Mouse (Mus musculus) CH12.LX (cell line): ENCODE measurements around the gene Ankrd36. TPM values are rescaled to one million over a fixed set of nuclear protein-coding genes. Genes with fewer than 3 reads are reported as not detected.

Experiments
- DNase-seq: peaks from one replicate; pipeline ENCODE4 v3.0.0-alpha.2; 2013; ENCODE audit errors: extremely low read depth
- H3K27ac ChIP-seq: 2 replicates; pipeline ENCODE4 v1.5.1; 2012; ENCODE audit warnings: low read depth, mild to moderate bottlenecking, control low read depth, moderate library complexity; ENCODE audit not compliant: insufficient read depth
- H3K27me3 ChIP-seq: replicated peaks from 2 replicates; pipeline ENCODE3; 2012; ENCODE audit warnings: inconsistent platforms
- H3K36me3 ChIP-seq, 2 experiments: replicated peaks in 1 of 2; 2 replicates each; pipeline versions ENCODE3 to v1.6.1; 2012; ENCODE audit warnings: inconsistent platforms in 1 of 2, low read length in 1 of 2, mild to moderate bottlenecking in 1 of 2, mixed read lengths in 1 of 2, moderate library complexity in 1 of 2; ENCODE audit not compliant: control insufficient read depth in 1 of 2, insufficient read depth in 1 of 2
- H3K4me1 ChIP-seq, 2 experiments: 2 replicates each; pipeline ENCODE4 v1.6.1; 2012; ENCODE audit warnings: inconsistent platforms in 1 of 2, moderate library complexity in 1 of 2; ENCODE audit not compliant: insufficient read depth in 2 of 2, control insufficient read depth in 1 of 2
- H3K4me2 ChIP-seq: 2 replicates; pipeline ENCODE4 v1.6.1; 2012; ENCODE audit warnings: low read depth, mild to moderate bottlenecking, control low read depth; ENCODE audit not compliant: poor library complexity, insufficient read depth, severe bottlenecking
- H3K4me3 ChIP-seq, 3 experiments: fragments of 150-350 bp in 1 of 3; sonication (generic) in 1 of 3; replicated peaks in 1 of 3; 2 replicates each; pipeline versions ENCODE3 to v1.5.1; 2011 to 2012; ENCODE audit warnings: low read depth in 2 of 3, low read length in 2 of 3, mild to moderate bottlenecking in 2 of 3, moderate library complexity in 2 of 3, control low read depth in 1 of 3, improper control_type of control experiment in 1 of 3, inconsistent platforms in 1 of 3, mixed read lengths in 1 of 3; ENCODE audit not compliant: poor library complexity in 1 of 3
- H3K79me2 ChIP-seq: replicated peaks from 2 replicates; pipeline ENCODE4 v1.6.1; 2012; ENCODE audit warnings: mild to moderate bottlenecking, moderate library complexity; ENCODE audit not compliant: control insufficient read depth, poor library complexity, insufficient read depth, severe bottlenecking; ENCODE audit errors: extremely low read depth
- H3K9ac ChIP-seq: 2 replicates; pipeline ENCODE4 v1.6.1; 2012; ENCODE audit warnings: low read depth, mild to moderate bottlenecking, control low read depth, moderate library complexity; ENCODE audit not compliant: insufficient read depth
- H3K9me3 ChIP-seq: replicated peaks from 2 replicates; pipeline ENCODE3; 2012; ENCODE audit warnings: low read length, inconsistent platforms, mixed read lengths
- BHLHE40 ChIP-seq: IDR thresholded peaks from 2 replicates; pipeline ENCODE4 v1.6.1; 2011; ENCODE audit warnings: mild to moderate bottlenecking, low read depth, low read length, improper control_type of control experiment
- CHD1 ChIP-seq: IDR thresholded peaks from 2 replicates; pipeline ENCODE4 v1.6.1; 2012; ENCODE audit warnings: low read depth, low read length, improper control_type of control experiment, inconsistent platforms
- CTCF ChIP-seq, 2 experiments: IDR thresholded peaks in 1 of 2; conservative IDR thresholded peaks in 1 of 2; 2 replicates each; pipeline ENCODE4 v1.5.1; 2011 to 2012; ENCODE audit warnings: low read depth in 2 of 2, low read length in 2 of 2, improper control_type of control experiment in 1 of 2, inconsistent platforms in 1 of 2, mild to moderate bottlenecking in 1 of 2, moderate library complexity in 1 of 2
- ETS1 ChIP-seq: conservative IDR thresholded peaks from 2 replicates; pipeline ENCODE4 v1.6.1; 2012; ENCODE audit warnings: low read depth, mild to moderate bottlenecking, inconsistent platforms, low read length, improper control_type of control experiment, moderate library complexity
- HCFC1 ChIP-seq: IDR thresholded peaks from 2 replicates; pipeline ENCODE4 v1.6.1; 2012; ENCODE audit warnings: low read depth, mild to moderate bottlenecking, inconsistent platforms, low read length, improper control_type of control experiment
- IRF4 ChIP-seq: IDR thresholded peaks from 2 replicates; pipeline ENCODE4 v1.6.1; 2014; ENCODE audit warnings: low read depth, mild to moderate bottlenecking, inconsistent platforms, low read length, improper control_type of control experiment
- JUND ChIP-seq: conservative IDR thresholded peaks from 2 replicates; pipeline ENCODE4 v1.6.1; 2011; ENCODE audit warnings: low read depth, low read length, improper control_type of control experiment
- KAT2A ChIP-seq: IDR thresholded peaks from 2 replicates; pipeline ENCODE4 v1.6.1; 2012; ENCODE audit warnings: low read length, improper control_type of control experiment, inconsistent platforms; ENCODE audit not compliant: insufficient replicate concordance
- MAFK ChIP-seq: IDR thresholded peaks from 2 replicates; pipeline ENCODE4 v1.6.1; 2011; ENCODE audit warnings: low read length, improper control_type of control experiment; ENCODE audit not compliant: insufficient replicate concordance
- MAX ChIP-seq: IDR thresholded peaks from 2 replicates; pipeline ENCODE4 v1.6.1; 2011; ENCODE audit warnings: low read length, improper control_type of control experiment
- MEF2A ChIP-seq: IDR thresholded peaks from 2 replicates; pipeline ENCODE4 v1.6.1; 2014; ENCODE audit warnings: low read depth, mild to moderate bottlenecking, inconsistent platforms, low read length, improper control_type of control experiment, borderline replicate concordance
- MXI1 ChIP-seq: IDR thresholded peaks from 2 replicates; pipeline ENCODE4 v1.6.1; 2011; ENCODE audit warnings: mild to moderate bottlenecking, low read depth, low read length, improper control_type of control experiment
- MYC ChIP-seq: IDR thresholded peaks from 2 replicates; pipeline ENCODE4 v1.6.1; 2011; ENCODE audit warnings: low read depth, mild to moderate bottlenecking, improper control_type of control experiment, low read length
- NELFE ChIP-seq: IDR thresholded peaks from 2 replicates; pipeline ENCODE4 v1.6.1; 2011; ENCODE audit warnings: low read depth, low read length, improper control_type of control experiment
- NRF1 ChIP-seq: IDR thresholded peaks from 2 replicates; pipeline ENCODE4 v1.6.1; 2014; ENCODE audit warnings: low read depth, mild to moderate bottlenecking, inconsistent platforms, low read length, improper control_type of control experiment, moderate library complexity
- PAX5 ChIP-seq: IDR thresholded peaks from 2 replicates; pipeline ENCODE4 v1.6.1; 2012; ENCODE audit warnings: low read length, inconsistent platforms, mixed read lengths
- POLR2A ChIP-seq: IDR thresholded peaks from 2 replicates; pipeline ENCODE4 v1.6.1; 2011; ENCODE audit warnings: low read depth, mild to moderate bottlenecking, improper control_type of control experiment, low read length
- POLR2AphosphoS2 ChIP-seq: IDR thresholded peaks from 2 replicates; pipeline ENCODE4 v1.6.1; 2011; ENCODE audit warnings: low read depth, low read length, improper control_type of control experiment
- SIN3A ChIP-seq: IDR thresholded peaks from 2 replicates; pipeline ENCODE4 v1.6.1; 2012; ENCODE audit warnings: low read length, improper control_type of control experiment, inconsistent platforms
- SMC3 ChIP-seq: IDR thresholded peaks from 2 replicates; pipeline ENCODE4 v1.6.1; 2011; ENCODE audit warnings: low read depth, low read length, improper control_type of control experiment
- UBTF ChIP-seq: IDR thresholded peaks from 2 replicates; pipeline ENCODE4 v1.6.1; 2012; ENCODE audit warnings: low read depth, mild to moderate bottlenecking, inconsistent platforms, low read length, improper control_type of control experiment, moderate library complexity
- USF2 ChIP-seq: conservative IDR thresholded peaks from 2 replicates; pipeline ENCODE4 v1.6.1; 2011; ENCODE audit warnings: low read depth, low read length, improper control_type of control experiment
- ZMIZ1 ChIP-seq: IDR thresholded peaks from 2 replicates; pipeline ENCODE4 v1.6.1; 2012; ENCODE audit warnings: low read depth, mild to moderate bottlenecking, inconsistent platforms, low read length, improper control_type of control experiment
- ZNF384 ChIP-seq: IDR thresholded peaks from 2 replicates; pipeline ENCODE4 v1.6.1; 2012; ENCODE audit warnings: low read depth, low read length, improper control_type of control experiment, inconsistent platforms
- dilution Hi-C: fragments of 300-500 bp; cut with MboI; formaldehyde crosslinking; loops from 2 replicates; pipeline ENCODE4 v1.14.3; 2020; ENCODE audit warnings: low sequenced_read_pairs; ENCODE audit not compliant: extremely low pct_unique_long_range_greater_than_20kb, extremely low pct_ligation_motif_present
- in situ Hi-C: fragments of 300-500 bp; cut with MboI; formaldehyde crosslinking; loops from 3 replicates; pipeline ENCODE4 v1.14.3; 2019; ENCODE audit warnings: low sequenced_read_pairs, low pct_ligation_motif_present, low pct_unique_long_range_greater_than_20kb, mixed read lengths
- polyA plus RNA-seq: library from polyadenylated mRNA; unstranded; fragments of >175 nt; gene quantifications from 2 replicates; pipeline ENCODE4 v1.2.1, GENCODE M21; 2012; ENCODE audit warnings: low read depth; ENCODE audit not compliant: insufficient read length
- total RNA-seq, 2 experiments: library from RNA; depleted of rRNA; stranded (reverse); fragments of 300-350 nt in 1 of 2; fragments of >200 nt in 1 of 2; gene quantifications; 2 replicates each; pipeline ENCODE4 v1.2.3; 2012 to 2014

Ankrd36 gene
- total and polyA plus RNA-seq, 3 experiments, result not detected

GRCm38 (mm10) chr11:5716246-5716645 is 146.8 kb downstream of the Ankrd36 start:
- Histone ChIP-seq H3K27me3 (no peaks in the 10 kb centered on the region), H3K4me2 (no peak overlapping the region), H3K9ac (no peak overlapping the region), H3K9me3 (no peaks in the 10 kb centered on the region), H3K4me3 (no peak overlapping the region), H3K27ac (no peak overlapping the region), H3K79me2 (no peaks in the 10 kb centered on the region), H3K4me1 (peaks cover 0 to 9% of the 10 kb centered on the region in 2 experiments; a peak in 3 of 4 replicates), H3K36me3 (peaks cover 37 to 57% of the 10 kb centered on the region in 2 experiments)
- in situ Hi-C loops, result no loop called here
- DNase-seq, result no peak
- no peak for TF ChIP-seq MAX
- no peak for TF ChIP-seq IRF4
- no peak for TF ChIP-seq PAX5
- TF ChIP-seq USF2, result no peak
- TF ChIP-seq ETS1, result no peak
- no peak for TF ChIP-seq NRF1
- no peak for TF ChIP-seq NELFE
- no peak for TF ChIP-seq JUND
- no peak for TF ChIP-seq ZNF384
- no peak for TF ChIP-seq POLR2AphosphoS2
- TF ChIP-seq MEF2A, result no peak
- no peak for TF ChIP-seq CHD1
- no peak for TF ChIP-seq SIN3A
- TF ChIP-seq POLR2A, result no peak
- TF ChIP-seq MXI1, result no peak
- TF ChIP-seq MAFK, result no peak
- TF ChIP-seq ZMIZ1, result no peak
- TF ChIP-seq MYC, result no peak
- dilution Hi-C loops, result no loop called here

- no peak overlapping the region for H3K9ac ChIP-seq
- no peak overlapping the region for H3K4me2 ChIP-seq
- H3K9me3 ChIP-seq, result no peaks in the 10 kb centered on the region
- in situ Hi-C loops (no loop called here), dilution Hi-C loops (no loop called here)
- no peak overlapping the region for H3K27ac ChIP-seq
- H3K27me3 ChIP-seq, result no peaks in the 10 kb centered on the region
- TF ChIP-seq SMC3 (no peak), MEF2A (no peak), NRF1 (no peak), HCFC1 (no peak), CHD1 (no peak), PAX5 (no peak), BHLHE40 (no peak), UBTF (no peak), ETS1 (no peak), CTCF (conservative IDR thresholded peaks at IDR 0.05 in 1 of 2, IDR thresholded peaks at IDR 0.05 in 1 of 2; ENCODE audit: low read depth in 2 of 2, low read length in 2 of 2) (no peak), KAT2A (no peak), ZMIZ1 (no peak)
- H3K4me1 ChIP-seq, result peaks cover 0 to 9% of the 10 kb centered on the region in 2 experiments; a peak in 3 of 4 replicates
- H3K36me3 ChIP-seq, result peaks cover 37 to 65% of the 10 kb centered on the region in 2 experiments
- no peaks in the 10 kb centered on the region for H3K79me2 ChIP-seq
- no peak overlapping the region for H3K4me3 ChIP-seq
- DNase-seq, result no peak
Observed at GRCm38 (mm10) chr11:5716938-5717705, 147.6 kb downstream of the Ankrd36 start.
